Mouse (Mus musculus) thymus, adult 2 months (tissue): ENCODE results near the gene Olfr898.

Source experiments
- CTCF ChIP-seq: fragments of 200-500 bp; IDR thresholded peaks from 2 replicates; pipeline ENCODE4 v1.5.1; 2012; ENCODE audit warnings: mild to moderate bottlenecking, control low read depth, low read length, moderate library complexity, borderline replicate concordance; ENCODE audit not compliant: control insufficient read depth, poor library complexity, insufficient read depth; ENCODE audit errors: extremely low read depth
- POLR2A ChIP-seq: fragments of 200-500 bp; IDR thresholded peaks from 2 replicates; pipeline ENCODE4 v1.6.1; 2012; ENCODE audit warnings: mild to moderate bottlenecking, low read length, control low read depth, moderate library complexity; ENCODE audit not compliant: control insufficient read depth, poor library complexity, insufficient read depth; ENCODE audit errors: extremely low read depth

DNA sequence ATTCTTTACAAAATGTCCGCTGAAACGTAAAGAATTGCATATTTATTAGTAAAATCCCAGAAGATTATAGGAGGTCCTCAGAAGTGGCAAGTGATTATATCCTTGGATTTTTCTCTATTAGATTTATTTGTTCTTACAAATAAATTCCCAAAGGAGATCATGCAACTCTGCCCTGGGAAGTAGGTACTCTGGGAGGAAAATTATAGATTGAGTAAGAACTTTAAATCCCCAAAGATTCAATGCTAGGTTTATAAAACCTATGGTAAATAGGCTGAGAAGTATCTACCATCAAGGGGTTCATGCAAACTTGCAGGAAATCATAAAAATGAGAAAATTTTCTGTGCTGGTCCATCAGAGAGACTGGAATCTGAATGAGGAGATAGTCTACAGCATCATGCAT lies 18.4 kb downstream of the Olfr898 start, which contains the start of gene Olfr250:
- no peak for TF ChIP-seq CTCF
- no peak for TF ChIP-seq POLR2A
